Mouse (Mus musculus): ENCODE results near the gene Lrrc8a. TPM values are rescaled to one million over a fixed set of nuclear protein-coding genes. Genes with fewer than 3 reads are reported as not detected.

Lrrc8a gene
- polyA plus RNA-seq (2012; ENCODE audit: insufficient read depth, insufficient read length, missing spikeins) = 11.9 and 14.8 TPM in 2 replicates

GRCm38 (mm10) chr2:30237199-30237880 is at the start of gene Lrrc8a:
TSS of gene Lrrc8a (plus strand) at chr2:30237715.
- H3K4me1 ChIP-seq (ENCODE audit: control insufficient read depth, insufficient read depth, insufficient read length, low read length) = peaks cover 16% of the 10 kb centered on the region
- H3K4me3 ChIP-seq (ENCODE audit: insufficient read depth, low read depth, low read length) = peak within 1 kb of the TSS; percentile 87
- peak within 1 kb of the TSS; percentile 98 for H3K27ac ChIP-seq (replicated peaks; ENCODE audit: low read depth, low read length)

GRCm38 (mm10) chr2:30191790-30192580 is 45.5 kb upstream of the Lrrc8a start:
- no peak overlapping the region for H3K27ac ChIP-seq (replicated peaks; ENCODE audit: low read depth, low read length)
- H3K4me1 ChIP-seq (ENCODE audit: control insufficient read depth, insufficient read depth, insufficient read length, low read length) = no peaks in the 10 kb centered on the region
- no peak overlapping the region for H3K4me3 ChIP-seq (ENCODE audit: insufficient read depth, low read depth, low read length)

GRCm38 (mm10) chr2:30194656-30195055 is 42.9 kb upstream of the Lrrc8a start:
- H3K27ac ChIP-seq (replicated peaks; ENCODE audit: low read depth, low read length) = no peak overlapping the region

GRCm38 (mm10) chr2:30198021-30198420 is 39.5 kb upstream of the Lrrc8a start:
- H3K4me1 ChIP-seq (ENCODE audit: control insufficient read depth, insufficient read depth, insufficient read length, low read length) = peaks cover 4% of the 10 kb centered on the region; the same call in 1 of the 2 replicates
- H3K4me3 ChIP-seq (ENCODE audit: insufficient read depth, low read depth, low read length) = no peak overlapping the region
- no peak overlapping the region for H3K27ac ChIP-seq (replicated peaks; ENCODE audit: low read depth, low read length)

More at GRCm38 (mm10) chr2:30194656-30195055, 42.9 kb upstream of the Lrrc8a start:
- peaks cover 2% of the 10 kb centered on the region; the same call in 1 of the 2 replicates for H3K4me1 ChIP-seq (ENCODE audit: control insufficient read depth, insufficient read depth, insufficient read length, low read length)
- no peak overlapping the region for H3K4me3 ChIP-seq (ENCODE audit: insufficient read depth, low read depth, low read length)

- no peak overlapping the region for H3K4me3 ChIP-seq (ENCODE audit: insufficient read depth, low read depth, low read length)
- H3K27ac ChIP-seq (replicated peaks; ENCODE audit: low read depth, low read length) = no peak overlapping the region
- peaks cover 7% of the 10 kb centered on the region for H3K4me1 ChIP-seq (ENCODE audit: control insufficient read depth, insufficient read depth, insufficient read length, low read length)
Observed at GRCm38 (mm10) chr2:30199984-30200383, 37.5 kb upstream of the Lrrc8a start.

- no peak overlapping the region for H3K27ac ChIP-seq (replicated peaks; ENCODE audit: low read depth, low read length)
- peaks cover 7% of the 10 kb centered on the region for H3K4me1 ChIP-seq (ENCODE audit: control insufficient read depth, insufficient read depth, insufficient read length, low read length)
- no peak overlapping the region for H3K4me3 ChIP-seq (ENCODE audit: insufficient read depth, low read depth, low read length)
Observed at GRCm38 (mm10) chr2:30200388-30200925, 37.1 kb upstream of the Lrrc8a start.

GRCm38 (mm10) chr2:30203439-30203838 is 34.1 kb upstream of the Lrrc8a start:
- no peak overlapping the region for H3K4me3 ChIP-seq (ENCODE audit: insufficient read depth, low read depth, low read length)
- H3K4me1 ChIP-seq (ENCODE audit: control insufficient read depth, insufficient read depth, insufficient read length, low read length) = peaks cover 7% of the 10 kb centered on the region
- H3K27ac ChIP-seq (replicated peaks; ENCODE audit: low read depth, low read length) = no peak overlapping the region

- H3K4me1 ChIP-seq (ENCODE audit: control insufficient read depth, insufficient read depth, insufficient read length, low read length) = peaks cover 3% of the 10 kb centered on the region; the same call in 1 of the 2 replicates
- H3K27ac ChIP-seq (replicated peaks; ENCODE audit: low read depth, low read length) = peak overlapping the region; percentile 73
- H3K4me3 ChIP-seq (ENCODE audit: insufficient read depth, low read depth, low read length) = peak overlapping the region; percentile 88
Observed at GRCm38 (mm10) chr2:30205255-30205628, 32.3 kb upstream of the Lrrc8a start.

- Histone ChIP-seq H3K27ac (replicated peaks; ENCODE audit: low read depth, low read length) (peak within 1 kb of the TSS; percentile 74), H3K4me3 (ENCODE audit: insufficient read depth, low read depth, low read length) (peak within 1 kb of the TSS; percentile 88), H3K4me1 (ENCODE audit: control insufficient read depth, insufficient read depth, insufficient read length, low read length) (peaks cover 3% of the 10 kb centered on the region; the same call in 1 of the 2 replicates)
Observed at GRCm38 (mm10) chr2:30205629-30206357, 31.7 kb upstream of the Lrrc8a start, which contains the start of gene Kyat1. TSS of gene Kyat1 (minus strand) at chr2:30205847.

- no peak overlapping the region for H3K4me3 ChIP-seq (ENCODE audit: insufficient read depth, low read depth, low read length)
- no peak overlapping the region for H3K27ac ChIP-seq (replicated peaks; ENCODE audit: low read depth, low read length)
Observed at GRCm38 (mm10) chr2:30207401-30207800, 30.1 kb upstream of the Lrrc8a start.

GRCm38 (mm10) chr2:30207886-30208285 is 29.6 kb upstream of the Lrrc8a start:
- Histone ChIP-seq H3K4me1 (ENCODE audit: control insufficient read depth, insufficient read depth, insufficient read length, low read length) (peaks cover 3% of the 10 kb centered on the region; the same call in 1 of the 2 replicates), H3K27ac (replicated peaks; ENCODE audit: low read depth, low read length) (no peak overlapping the region), H3K4me3 (ENCODE audit: insufficient read depth, low read depth, low read length) (no peak overlapping the region)

More at GRCm38 (mm10) chr2:30207401-30207800, 30.1 kb upstream of the Lrrc8a start:
- H3K4me1 ChIP-seq (ENCODE audit: control insufficient read depth, insufficient read depth, insufficient read length, low read length) = peaks cover 3% of the 10 kb centered on the region; the same call in 1 of the 2 replicates

GRCm38 (mm10) chr2:30211408-30212168 is 25.9 kb upstream of the Lrrc8a start:
- H3K4me3 ChIP-seq (ENCODE audit: insufficient read depth, low read depth, low read length) = no peak overlapping the region

GRCm38 (mm10) chr2:30212169-30212545 is 25.4 kb upstream of the Lrrc8a start:
- Histone ChIP-seq H3K4me1 (ENCODE audit: control insufficient read depth, insufficient read depth, insufficient read length, low read length) (no peaks in the 10 kb centered on the region; the same call in 1 of the 2 replicates), H3K27ac (replicated peaks; ENCODE audit: low read depth, low read length) (no peak overlapping the region), H3K4me3 (ENCODE audit: insufficient read depth, low read depth, low read length) (no peak overlapping the region)

More at GRCm38 (mm10) chr2:30211408-30212168, 25.9 kb upstream of the Lrrc8a start:
- no peak overlapping the region for H3K27ac ChIP-seq (replicated peaks; ENCODE audit: low read depth, low read length)
- no peaks in the 10 kb centered on the region; the same call in 1 of the 2 replicates for H3K4me1 ChIP-seq (ENCODE audit: control insufficient read depth, insufficient read depth, insufficient read length, low read length)

GRCm38 (mm10) chr2:30212951-30213350 is 24.6 kb upstream of the Lrrc8a start:
- no peak overlapping the region for H3K27ac ChIP-seq (replicated peaks; ENCODE audit: low read depth, low read length)
- no peak overlapping the region for H3K4me3 ChIP-seq (ENCODE audit: insufficient read depth, low read depth, low read length)
- H3K4me1 ChIP-seq (ENCODE audit: control insufficient read depth, insufficient read depth, insufficient read length, low read length) = no peaks in the 10 kb centered on the region; the same call in 1 of the 2 replicates

Measured in brown adipose tissue, adult 24 weeks (tissue).